Mouse (Mus musculus) kidney, adult 2 months (tissue): ENCODE results near the gene Mrps10.

Experiments
- CTCF ChIP-seq: fragments of 200-500 bp; conservative IDR thresholded peaks from 2 replicates; pipeline ENCODE4 v1.5.1; 2011; ENCODE audit warnings: low read depth, mild to moderate bottlenecking, control low read depth, low read length, moderate library complexity, mixed read lengths; ENCODE audit not compliant: insufficient read depth, insufficient read length
- POLR2A ChIP-seq: fragments of 200-500 bp; IDR thresholded peaks from one replicate; pipeline ENCODE4 v1.6.1; 2011; ENCODE audit warnings: low read depth, low read length, control low read depth

GRCm38 (mm10) chr17:47349721-47350319, 18.9 kb upstream of the Mrps10 start:
- TF ChIP-seq CTCF (no peak), POLR2A (no peak)
